Mouse (Mus musculus): Measurements from ENCODE around the gene Mapkapk3. TPM values are rescaled to one million over a fixed set of nuclear protein-coding genes. Genes with fewer than 3 reads are reported as not detected.

The Mapkapk3 gene
- polyA plus RNA-seq, 1 experiment: 17.5 TPM

GRCm38 (mm10) chr9:107245311-107245710, 44.4 kb downstream of the Mapkapk3 start:
- H3K4me3 ChIP-seq (ENCODE audit: insufficient read depth, low read length): no peak overlapping the region
- no peak overlapping the region for H3K27ac ChIP-seq (ENCODE audit: insufficient read depth, low read length)
- TF ChIP-seq POLR2A (IDR thresholded peaks at IDR 0.05; ENCODE audit: low read depth, low read length): no peak
- H3K4me1 ChIP-seq (ENCODE audit: control insufficient read depth, insufficient read depth, low read length): peaks cover 2% of the 10 kb centered on the region; the same call in 1 of the 2 replicates

GRCm38 (mm10) chr9:107236151-107236550, 53.5 kb downstream of the Mapkapk3 start:
- Histone ChIP-seq H3K27ac (ENCODE audit: insufficient read depth, low read length) (no peak overlapping the region), H3K4me3 (ENCODE audit: insufficient read depth, low read length) (no peak overlapping the region), H3K4me1 (ENCODE audit: control insufficient read depth, insufficient read depth, low read length) (peaks cover 4% of the 10 kb centered on the region)
- TF ChIP-seq POLR2A (IDR thresholded peaks at IDR 0.05; ENCODE audit: low read depth, low read length) (no peak), CTCF (IDR thresholded peaks at IDR 0.05; ENCODE audit: borderline replicate concordance, insufficient read depth, low read length) (no peak)

GRCm38 (mm10) chr9:107235261-107235660, 54.4 kb downstream of the Mapkapk3 start:
- Histone ChIP-seq H3K27ac (ENCODE audit: insufficient read depth, low read length) (no peak overlapping the region), H3K4me3 (ENCODE audit: insufficient read depth, low read length) (no peak overlapping the region), H3K4me1 (ENCODE audit: control insufficient read depth, insufficient read depth, low read length) (peaks cover 4% of the 10 kb centered on the region)
- TF ChIP-seq CTCF (IDR thresholded peaks at IDR 0.05; ENCODE audit: borderline replicate concordance, insufficient read depth, low read length) (no peak), POLR2A (IDR thresholded peaks at IDR 0.05; ENCODE audit: low read depth, low read length) (no peak)

- Histone ChIP-seq H3K4me3 (ENCODE audit: insufficient read depth, low read length) (no peak overlapping the region), H3K27ac (ENCODE audit: insufficient read depth, low read length) (no peak overlapping the region), H3K4me1 (ENCODE audit: control insufficient read depth, insufficient read depth, low read length) (peaks cover 4% of the 10 kb centered on the region)
Measured at GRCm38 (mm10) chr9:107232140-107232539, 57.5 kb downstream of the Mapkapk3 start.

GRCm38 (mm10) chr9:107231539-107232139, 58.0 kb downstream of the Mapkapk3 start, which contains the start of gene Dock3:
Gene Dock3 (minus strand): TSS chr9:107231909.
- Histone ChIP-seq H3K27ac (ENCODE audit: insufficient read depth, low read length) (no peak within 1 kb of the TSS), H3K4me3 (ENCODE audit: insufficient read depth, low read length) (peak within 1 kb of the TSS; percentile 41), H3K4me1 (ENCODE audit: control insufficient read depth, insufficient read depth, low read length) (peaks cover 4% of the 10 kb centered on the region)
- TF ChIP-seq POLR2A (IDR thresholded peaks at IDR 0.05; ENCODE audit: low read depth, low read length) (no peak), CTCF (IDR thresholded peaks at IDR 0.05; ENCODE audit: borderline replicate concordance, insufficient read depth, low read length) (no peak)

More at GRCm38 (mm10) chr9:107232140-107232539, 57.5 kb downstream of the Mapkapk3 start:
- TF ChIP-seq CTCF (IDR thresholded peaks at IDR 0.05; ENCODE audit: borderline replicate concordance, insufficient read depth, low read length): no peak
- no peak for TF ChIP-seq POLR2A (IDR thresholded peaks at IDR 0.05; ENCODE audit: low read depth, low read length)

- Histone ChIP-seq H3K4me3 (ENCODE audit: insufficient read depth, low read length) (peak overlapping the region; percentile 33; the same call in 1 of the 2 replicates), H3K4me1 (ENCODE audit: control insufficient read depth, insufficient read depth, low read length) (peaks cover 4% of the 10 kb centered on the region), H3K27ac (ENCODE audit: insufficient read depth, low read length) (no peak overlapping the region)
- TF ChIP-seq POLR2A (IDR thresholded peaks at IDR 0.05; ENCODE audit: low read depth, low read length) (no peak), CTCF (IDR thresholded peaks at IDR 0.05; ENCODE audit: borderline replicate concordance, insufficient read depth, low read length) (no peak)
Measured at GRCm38 (mm10) chr9:107230991-107231538, 58.6 kb downstream of the Mapkapk3 start.

- no peak for TF ChIP-seq CTCF (IDR thresholded peaks at IDR 0.05; ENCODE audit: borderline replicate concordance, insufficient read depth, low read length)
- no peak for TF ChIP-seq POLR2A (IDR thresholded peaks at IDR 0.05; ENCODE audit: low read depth, low read length)
- no peaks in the 10 kb centered on the region for H3K4me1 ChIP-seq (ENCODE audit: control insufficient read depth, insufficient read depth, low read length)
- no peak overlapping the region for H3K4me3 ChIP-seq (ENCODE audit: insufficient read depth, low read length)
- H3K27ac ChIP-seq (ENCODE audit: insufficient read depth, low read length): no peak overlapping the region
Measured at GRCm38 (mm10) chr9:107224597-107224996, 65.1 kb downstream of the Mapkapk3 start.

Other genes with a start within 250 kb of the Mapkapk3 start
- gene Dock3, start 58.0 kb downstream of the Mapkapk3 start, polyA plus RNA-seq (2011; ENCODE audit: insufficient read length, low read depth, missing spikeins): 0.12 and 0.18 TPM in 2 replicates
- gene Cish, start 6.1 kb upstream of the Mapkapk3 start, polyA plus RNA-seq (2011; ENCODE audit: insufficient read length, low read depth, missing spikeins): 6.4 and 8.5 TPM in 2 replicates
- 10.4 and 14.0 TPM in 2 replicates for gene Hemk1, start 48.5 kb upstream of the Mapkapk3 start, polyA plus RNA-seq (2011; ENCODE audit: insufficient read length, low read depth, missing spikeins)
- not detected in 2 replicates for gene 6430571L13Rik, start 50.7 kb upstream of the Mapkapk3 start, polyA plus RNA-seq (2011; ENCODE audit: insufficient read length, low read depth, missing spikeins)
- gene Cacna2d2, start 109.7 kb upstream of the Mapkapk3 start, polyA plus RNA-seq (2011; ENCODE audit: insufficient read length, low read depth, missing spikeins): not detected in 2 replicates
- 21.4 and 26.1 TPM in 2 replicates for gene Tmem115, start 244.1 kb upstream of the Mapkapk3 start, polyA plus RNA-seq (2011; ENCODE audit: insufficient read length, low read depth, missing spikeins)